Mouse (Mus musculus): ENCODE measurements around the gene Olfr464.
A peak's percentile ranks its signal among the peaks of the same experiment; 100 is the strongest.

Olfr464 gene

DNA sequence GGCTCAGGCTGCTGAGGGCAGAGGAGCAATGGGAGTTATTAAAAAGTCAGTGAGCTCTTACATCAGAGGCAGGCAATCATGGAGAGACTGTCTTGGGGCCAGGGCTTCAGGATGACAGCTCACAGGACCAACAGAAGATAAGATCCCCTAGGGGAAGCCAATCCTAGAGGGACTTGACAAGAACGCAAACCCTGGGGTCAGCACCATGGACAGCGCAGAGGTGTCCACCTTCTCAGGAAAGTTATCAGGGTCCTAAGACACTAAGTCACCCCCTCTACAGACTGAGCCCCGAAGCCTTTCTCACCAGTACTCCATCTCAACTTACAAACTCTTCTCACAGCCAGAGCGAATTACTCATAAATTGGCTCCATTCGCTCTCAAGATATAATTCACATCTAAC is at the start of gene Olfr464:
Gene Olfr464, minus strand, starts transcription at position 2 of the 400 bp plus-strand sequence.
- ATAC-seq (ENCODE audit: insufficient number of reproducible peaks, low FRiP score, low TSS enrichment), result no peak

DNA sequence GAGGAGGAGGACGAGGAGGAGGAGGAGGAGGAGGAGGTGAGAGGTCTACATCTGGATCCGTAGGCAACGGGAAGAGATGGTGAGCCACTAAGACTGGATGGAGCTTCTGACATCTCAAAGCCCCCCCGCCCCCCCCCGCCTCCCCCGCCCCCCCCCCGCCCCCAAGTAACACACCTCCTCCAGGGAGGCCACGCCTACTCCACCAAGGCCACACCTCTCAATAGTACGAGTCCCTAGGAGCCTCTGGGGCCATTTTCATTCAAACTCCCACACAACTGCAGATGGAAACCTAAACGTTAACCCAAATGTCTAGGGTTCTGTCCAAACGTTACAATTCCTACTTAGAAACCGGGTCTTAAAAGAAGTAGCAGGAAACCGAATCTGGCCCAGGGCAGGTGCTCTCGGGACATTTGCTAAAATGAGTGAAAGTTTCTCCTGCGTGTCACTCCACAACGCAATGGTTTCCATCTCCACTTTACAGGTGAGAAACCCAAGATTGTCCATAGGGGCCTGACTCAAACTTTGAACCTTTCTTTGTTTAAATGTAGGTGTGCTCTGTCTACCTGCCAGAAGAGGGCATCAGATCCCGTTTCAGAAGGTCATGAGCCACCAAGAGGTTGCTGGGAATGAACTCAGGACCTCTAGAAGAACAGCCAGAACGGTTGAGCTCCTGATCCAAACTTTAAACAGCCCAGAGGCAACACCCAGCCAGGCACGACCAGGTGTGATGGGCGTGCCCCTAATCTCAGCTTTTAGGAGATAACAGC is 47.8 kb upstream of the Olfr464 start:
- ATAC-seq (ENCODE audit: insufficient number of reproducible peaks, low FRiP score, low TSS enrichment), result no peak

DNA sequence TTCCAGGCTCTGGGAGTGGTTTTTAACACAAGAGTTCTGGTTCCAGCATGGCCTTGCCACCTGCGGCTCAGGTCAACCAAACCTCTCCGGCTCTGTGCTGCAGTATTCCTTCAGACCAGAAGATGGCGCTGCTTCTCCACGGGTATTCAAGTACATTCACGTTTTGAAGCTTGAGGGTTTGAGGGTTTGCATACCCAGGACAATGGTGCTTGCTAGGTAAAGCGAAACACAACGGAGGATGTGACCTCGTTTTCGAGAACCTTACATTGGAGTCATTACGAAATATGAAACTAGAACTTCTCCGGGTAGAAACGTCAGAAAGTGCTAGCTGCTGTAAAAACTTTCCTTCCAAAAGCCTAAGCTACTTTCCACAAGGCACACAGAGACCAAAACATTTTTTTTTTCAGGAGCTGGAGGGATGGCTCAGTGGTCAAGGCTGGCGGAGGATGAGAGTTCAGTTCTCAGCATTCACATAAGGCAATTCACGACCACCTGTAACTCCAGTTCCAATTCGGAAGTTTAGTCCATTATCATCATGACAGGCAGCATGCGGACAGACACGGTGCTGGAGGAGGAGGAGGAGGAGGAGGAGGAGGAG is 47.0 kb upstream of the Olfr464 start:
- ATAC-seq (ENCODE audit: insufficient number of reproducible peaks, low FRiP score, low TSS enrichment), result peak; percentile 20; the same call in 1 of the 2 replicates

DNA sequence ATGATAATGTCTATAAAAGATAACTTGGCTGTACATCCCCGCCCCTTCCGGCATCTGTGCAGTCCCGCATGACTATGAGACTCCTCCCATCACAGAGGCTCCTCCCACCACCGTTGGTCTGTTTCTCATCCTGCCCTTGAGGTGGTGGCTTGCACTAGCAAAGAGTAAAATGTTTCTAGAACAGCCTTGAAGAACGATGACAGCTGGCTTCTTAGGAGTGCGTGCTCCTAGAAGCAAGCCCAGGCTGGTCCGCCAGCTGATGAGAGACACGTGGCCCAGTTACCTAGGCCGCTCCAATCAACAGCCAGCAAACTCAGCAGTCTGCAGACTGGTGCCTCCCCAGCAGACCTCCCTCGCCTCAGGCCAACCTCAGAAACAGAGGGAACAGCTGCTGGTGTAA is 45.4 kb upstream of the Olfr464 start:
- 0 out of 2 replicates have a peak, but pooled peaks have one; percentile 31 for ATAC-seq (ENCODE audit: insufficient number of reproducible peaks, low FRiP score, low TSS enrichment)

DNA sequence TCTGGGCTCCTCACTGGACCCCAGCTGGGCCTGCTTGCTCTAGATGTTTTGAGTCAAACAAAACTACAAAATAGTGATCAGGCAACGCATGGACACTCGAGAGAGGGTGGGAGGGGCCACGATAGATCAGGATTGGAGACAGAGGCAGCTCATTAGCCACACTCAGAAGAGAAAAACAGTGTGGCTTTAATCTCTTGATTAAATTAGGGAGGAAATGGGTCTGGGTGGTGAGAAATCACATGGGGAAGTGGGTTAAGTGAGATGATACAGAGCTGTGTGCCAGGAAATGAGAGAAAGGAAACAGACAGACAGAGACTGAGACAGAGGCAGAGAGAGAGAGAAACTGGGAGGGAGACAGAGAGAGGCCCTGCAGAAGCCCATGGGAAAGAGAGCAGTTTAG is 44.5 kb upstream of the Olfr464 start:
- no peak for ATAC-seq (ENCODE audit: insufficient number of reproducible peaks, low FRiP score, low TSS enrichment)

DNA sequence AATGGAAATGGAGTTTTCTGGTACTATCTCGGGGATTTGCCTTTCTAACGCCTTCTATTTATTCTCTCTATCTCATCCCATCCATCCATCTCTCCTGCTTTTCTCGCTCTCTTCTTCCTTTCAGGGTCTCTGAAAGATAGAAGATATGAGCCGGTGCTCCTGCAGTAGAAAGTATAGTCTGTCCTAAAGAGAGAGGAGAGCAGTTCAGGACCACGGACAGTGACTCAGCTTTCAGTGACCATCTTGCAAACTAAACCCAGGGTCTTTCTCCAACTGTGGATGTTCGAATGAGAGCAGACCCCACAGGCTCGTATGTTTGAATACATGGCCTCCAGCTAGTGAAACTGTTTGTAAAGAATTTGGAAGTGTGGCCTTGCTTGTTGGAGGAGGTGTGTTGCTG is 36.3 kb upstream of the Olfr464 start:
- ATAC-seq (ENCODE audit: insufficient number of reproducible peaks, low FRiP score, low TSS enrichment), result no peak

DNA sequence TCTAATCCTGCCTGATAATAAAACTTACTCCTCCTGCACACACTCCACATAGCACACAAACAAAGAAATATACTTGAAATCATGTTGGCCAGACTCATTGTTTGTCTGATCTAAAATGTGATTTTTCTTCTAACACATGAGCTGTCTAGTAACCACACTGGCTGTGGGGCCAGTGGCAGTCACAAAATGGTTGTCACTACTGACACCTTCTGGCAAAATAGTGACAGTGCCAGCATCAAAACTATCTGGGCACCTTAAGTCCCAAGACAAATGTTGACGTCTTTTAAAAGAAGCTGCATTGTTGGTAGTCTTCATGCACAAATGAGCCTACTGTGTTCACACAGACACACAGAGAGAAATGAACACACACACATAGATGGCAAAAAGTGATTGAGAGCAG is 34.4 kb upstream of the Olfr464 start:
- no peak for ATAC-seq (ENCODE audit: insufficient number of reproducible peaks, low FRiP score, low TSS enrichment)

DNA sequence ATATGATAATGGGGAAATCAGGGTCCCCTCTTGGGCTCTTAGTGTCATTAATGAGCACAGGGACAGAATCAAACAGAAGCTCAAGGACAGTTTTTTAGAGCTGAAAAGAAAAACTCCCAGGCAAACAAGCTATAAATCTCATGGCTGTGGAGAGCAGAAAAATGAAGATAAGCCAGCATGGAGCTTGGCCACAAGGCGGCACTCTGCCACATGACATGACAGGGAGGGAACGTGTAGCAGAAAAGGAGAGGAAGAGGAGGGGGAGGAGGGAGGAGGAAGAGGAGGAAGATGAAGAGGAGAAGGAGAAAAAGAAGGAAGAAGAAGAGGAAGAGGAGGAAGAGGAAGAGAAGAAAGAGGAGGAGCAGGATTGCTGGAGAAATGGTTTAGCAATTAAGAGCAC is 29.2 kb upstream of the Olfr464 start:
- ATAC-seq (ENCODE audit: insufficient number of reproducible peaks, low FRiP score, low TSS enrichment), result no peak

DNA sequence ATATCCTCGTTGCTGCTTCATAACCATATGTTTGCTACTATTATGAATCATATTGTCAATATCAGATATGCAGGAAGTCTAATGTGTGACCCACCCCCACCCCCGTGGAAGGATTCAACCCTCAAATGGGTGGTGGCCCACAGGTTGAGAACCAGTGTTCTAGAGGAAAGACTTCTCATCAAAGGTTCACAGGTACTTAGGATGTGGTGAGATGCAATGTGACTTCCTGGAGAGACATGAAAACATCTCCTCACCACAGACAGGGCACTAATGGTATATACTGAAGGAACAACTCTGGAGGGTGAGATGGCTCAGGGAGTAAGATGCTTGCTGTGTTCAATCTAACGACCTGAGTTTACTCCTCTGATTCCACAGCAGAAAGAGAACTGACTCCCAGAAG is 14.7 kb upstream of the Olfr464 start:
- ATAC-seq (ENCODE audit: insufficient number of reproducible peaks, low FRiP score, low TSS enrichment), result no peak

DNA sequence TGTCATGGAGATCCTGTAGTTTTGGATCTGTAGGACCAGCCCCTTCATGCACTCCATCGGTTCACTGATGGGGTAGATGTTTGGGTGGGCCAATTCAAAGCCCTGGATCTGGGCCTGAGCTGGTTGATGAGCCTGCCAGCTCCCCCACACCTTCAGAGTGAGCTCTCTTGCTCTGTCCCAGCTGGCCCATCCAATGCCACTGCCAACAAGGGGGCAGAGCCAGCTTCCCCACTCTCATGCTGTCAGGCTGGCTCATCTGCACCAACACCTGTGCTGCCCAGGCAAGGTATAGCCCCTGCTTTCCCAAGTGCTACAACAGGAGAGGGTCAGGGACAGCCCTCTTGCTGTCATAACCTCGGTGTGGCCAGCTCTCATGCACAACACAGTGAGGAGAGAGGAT is 13.0 kb upstream of the Olfr464 start:
- no peak for ATAC-seq (ENCODE audit: insufficient number of reproducible peaks, low FRiP score, low TSS enrichment)

DNA sequence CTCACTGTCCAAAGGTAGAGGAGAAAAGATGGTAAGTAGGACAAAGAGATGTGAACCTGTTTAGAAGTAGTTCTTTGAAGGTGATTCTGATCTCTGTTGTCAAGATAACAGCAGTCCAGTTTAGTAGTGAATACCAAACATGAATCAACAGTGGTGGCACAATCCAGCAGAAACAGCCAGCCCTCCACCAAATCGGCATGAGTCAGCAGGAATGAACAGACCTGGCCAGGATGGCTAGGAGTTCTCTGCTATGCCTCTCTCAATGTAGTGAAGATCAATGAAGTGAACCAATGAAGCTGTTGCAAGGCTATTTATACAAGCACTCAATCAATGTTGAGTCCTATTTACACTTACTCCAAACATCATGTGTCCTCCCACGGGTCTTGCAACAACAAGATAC is 9.6 kb upstream of the Olfr464 start:
- ATAC-seq (ENCODE audit: insufficient number of reproducible peaks, low FRiP score, low TSS enrichment), result no peak

DNA sequence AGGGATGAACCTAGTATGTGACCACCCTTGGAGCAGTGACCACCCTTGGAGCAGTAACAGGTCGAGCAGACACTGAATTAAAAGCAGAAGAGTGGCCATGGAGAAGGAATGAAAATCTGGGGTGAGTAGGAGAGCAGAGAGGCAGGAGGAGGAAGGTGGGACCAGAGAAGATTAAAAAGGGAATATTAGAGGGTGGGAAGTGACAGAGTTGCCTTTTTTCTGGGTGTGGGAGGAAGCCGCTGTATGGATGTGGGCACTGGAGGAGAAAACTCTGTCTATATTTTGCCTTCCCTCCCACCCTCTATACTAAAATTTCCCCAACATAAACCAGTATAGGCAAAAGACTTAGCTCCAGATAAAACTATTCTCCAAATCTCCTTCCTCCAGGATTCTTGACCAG is 466 bp downstream of the Olfr464 start:
- ATAC-seq (ENCODE audit: insufficient number of reproducible peaks, low FRiP score, low TSS enrichment), result no peak

DNA sequence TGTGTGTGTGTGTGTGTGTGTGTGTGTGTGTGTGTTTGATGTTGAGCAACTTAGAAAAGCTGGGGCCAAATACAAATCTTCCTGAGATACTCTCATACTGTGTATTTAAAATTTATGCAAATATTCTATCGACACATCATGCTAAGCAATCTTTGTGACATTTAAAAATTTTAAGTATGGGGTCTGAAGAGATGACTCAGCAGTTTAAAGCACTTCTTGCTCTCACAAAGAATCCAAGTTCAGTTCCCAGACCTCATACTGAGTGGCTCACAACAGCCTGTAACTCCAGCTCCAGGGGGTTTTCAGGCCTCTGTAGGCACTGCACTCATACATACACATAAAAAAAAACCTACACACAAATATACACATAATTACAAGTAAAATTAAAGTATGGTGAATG is 4.8 kb downstream of the Olfr464 start:
- ATAC-seq (ENCODE audit: insufficient number of reproducible peaks, low FRiP score, low TSS enrichment), result no peak

DNA sequence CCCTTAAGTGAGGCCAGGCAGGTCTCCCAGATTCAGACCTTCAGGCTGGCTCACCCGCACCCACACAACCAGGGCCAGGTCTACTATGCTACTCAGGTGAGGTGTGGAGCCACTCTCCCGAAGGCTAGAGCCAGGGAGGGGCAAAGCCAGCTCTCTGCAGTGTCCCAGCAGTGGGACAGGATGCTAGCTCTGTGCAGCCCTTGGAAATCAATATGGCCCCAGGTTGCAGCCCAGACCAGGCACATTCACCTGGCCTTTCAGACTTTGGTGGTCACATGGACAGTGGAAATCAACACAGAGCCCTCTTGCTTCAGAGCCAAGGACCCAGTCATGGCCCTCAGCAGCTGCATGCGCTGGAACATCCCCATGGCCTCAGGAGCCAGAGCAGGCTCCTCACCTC is 16.4 kb downstream of the Olfr464 start:
- no peak for ATAC-seq (ENCODE audit: insufficient number of reproducible peaks, low FRiP score, low TSS enrichment)

DNA sequence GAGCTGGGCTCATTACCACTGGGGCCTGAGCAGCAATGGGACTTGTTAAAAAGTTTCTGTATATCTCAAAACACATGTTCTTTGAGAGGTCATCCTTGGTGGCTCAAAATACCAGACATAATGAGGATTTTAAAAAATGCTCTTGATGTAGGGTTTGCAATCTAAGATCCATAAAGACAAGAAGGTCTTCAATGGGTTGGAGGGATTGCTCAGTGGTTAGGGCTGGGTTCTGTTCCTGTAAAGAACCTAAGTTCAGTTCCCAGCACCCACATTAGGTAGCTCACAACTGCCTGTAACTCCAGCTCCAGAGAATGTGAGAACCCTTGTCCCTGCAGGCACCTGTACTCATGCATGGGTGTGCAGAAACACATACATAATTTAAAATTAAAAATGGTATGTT is 23.5 kb downstream of the Olfr464 start, which contains the start of gene Olfr463:
Gene Olfr463, minus strand, starts transcription at position 101 of the 400 bp plus-strand sequence.
- ATAC-seq (ENCODE audit: insufficient number of reproducible peaks, low FRiP score, low TSS enrichment), result no peak

DNA sequence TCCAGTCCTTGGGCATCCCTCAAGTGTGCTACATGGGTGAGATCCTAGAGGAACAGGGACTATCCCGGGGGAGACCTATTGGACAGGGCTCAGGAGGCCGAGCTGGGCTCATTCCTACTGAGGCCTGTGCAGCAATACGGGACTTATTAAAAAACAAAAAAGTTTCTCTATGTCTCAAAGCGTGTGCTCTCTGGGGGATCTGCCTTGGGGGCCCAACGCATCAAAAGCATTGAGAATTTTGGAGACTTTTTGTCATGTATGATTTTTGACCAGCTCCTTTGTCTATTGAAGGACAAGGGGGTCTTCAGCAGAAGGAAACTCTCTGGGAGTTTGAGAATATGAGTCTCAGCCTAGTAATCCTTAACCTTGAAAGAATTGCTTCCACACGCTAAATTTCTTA is 28.6 kb downstream of the Olfr464 start, which contains the start of gene Olfr462:
Gene Olfr462, minus strand, starts transcription at position 101 of the 400 bp plus-strand sequence.
- no peak for ATAC-seq (ENCODE audit: insufficient number of reproducible peaks, low FRiP score, low TSS enrichment)

DNA sequence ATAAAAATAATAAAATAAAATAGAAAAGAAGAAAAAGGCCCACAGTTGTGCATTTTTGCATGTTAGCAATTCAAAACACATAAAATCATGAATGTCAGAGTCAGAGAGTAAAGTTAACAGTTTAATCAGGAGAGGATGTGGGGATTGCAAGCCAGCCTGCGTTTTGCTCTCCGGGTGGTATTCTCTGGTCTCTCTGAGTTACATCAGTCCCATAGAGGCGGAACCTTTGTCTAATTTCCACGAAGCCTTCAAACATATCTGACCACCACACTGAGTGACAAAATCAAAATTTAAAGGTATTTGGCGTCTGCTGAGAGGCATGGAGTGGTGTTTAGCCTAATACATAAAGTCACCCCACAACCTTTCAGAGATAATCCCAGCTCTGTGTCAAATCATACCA is 35.9 kb downstream of the Olfr464 start:
- no peak for ATAC-seq (ENCODE audit: insufficient number of reproducible peaks, low FRiP score, low TSS enrichment)

DNA sequence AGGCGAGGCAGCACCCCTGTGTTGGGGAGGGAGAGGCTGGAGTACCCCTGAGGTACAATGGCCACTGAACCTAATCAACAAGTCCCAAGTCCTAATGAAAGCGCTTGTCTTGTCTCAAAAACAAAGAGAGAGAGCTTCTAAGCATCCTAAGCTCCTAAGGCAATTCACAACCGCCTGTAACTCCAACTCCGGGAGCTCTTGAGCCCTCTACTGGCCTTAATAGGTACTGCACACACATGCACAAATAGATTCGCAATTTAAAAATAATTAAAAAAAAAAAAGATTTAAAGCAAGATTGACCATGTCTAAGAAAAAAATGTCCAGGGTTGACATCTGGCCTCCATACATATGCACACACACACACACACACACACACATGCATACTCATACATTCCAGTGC is 37.3 kb downstream of the Olfr464 start:
- ATAC-seq (ENCODE audit: insufficient number of reproducible peaks, low FRiP score, low TSS enrichment), result no peak

DNA sequence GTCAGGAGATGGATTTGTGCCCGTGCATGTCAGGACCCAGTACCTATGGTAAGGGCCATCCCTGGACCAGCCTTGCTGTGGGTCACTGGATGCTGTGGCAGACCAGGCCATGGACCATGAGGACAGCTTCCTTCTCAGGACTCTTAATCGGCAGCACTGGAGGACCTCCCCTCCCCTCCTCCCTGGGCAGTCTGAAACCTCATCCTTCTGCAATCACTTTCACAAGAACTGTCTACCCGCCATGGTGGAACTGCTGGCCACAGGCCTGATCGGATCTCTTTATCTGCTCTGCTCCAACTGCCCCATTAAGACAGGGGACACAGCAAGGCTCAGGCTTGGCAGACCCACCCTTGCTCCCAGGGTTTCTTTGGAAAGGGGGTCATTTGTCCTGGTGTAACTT is 39.1 kb downstream of the Olfr464 start:
- no peak for ATAC-seq (ENCODE audit: insufficient number of reproducible peaks, low FRiP score, low TSS enrichment)

DNA sequence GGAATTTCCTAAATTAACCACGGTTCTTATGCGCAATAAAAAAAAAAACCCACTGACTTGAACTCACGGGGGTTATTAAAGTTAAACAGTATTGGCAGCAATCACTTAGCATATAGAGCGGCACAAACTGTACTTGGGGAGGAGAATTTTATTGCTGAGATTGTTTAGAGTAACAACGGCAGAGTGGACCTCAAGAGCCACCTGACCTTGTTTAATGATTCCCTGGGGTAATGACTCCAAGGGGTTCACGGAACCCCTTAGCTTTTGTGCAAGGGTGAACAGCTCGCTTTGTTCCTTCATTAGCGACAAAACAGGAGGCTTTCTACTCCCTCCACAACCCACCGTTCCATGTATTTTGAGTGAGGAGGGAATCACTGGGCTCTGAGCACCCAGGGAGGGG is 40.9 kb downstream of the Olfr464 start:
- ATAC-seq (ENCODE audit: insufficient number of reproducible peaks, low FRiP score, low TSS enrichment), result no peak

DNA sequence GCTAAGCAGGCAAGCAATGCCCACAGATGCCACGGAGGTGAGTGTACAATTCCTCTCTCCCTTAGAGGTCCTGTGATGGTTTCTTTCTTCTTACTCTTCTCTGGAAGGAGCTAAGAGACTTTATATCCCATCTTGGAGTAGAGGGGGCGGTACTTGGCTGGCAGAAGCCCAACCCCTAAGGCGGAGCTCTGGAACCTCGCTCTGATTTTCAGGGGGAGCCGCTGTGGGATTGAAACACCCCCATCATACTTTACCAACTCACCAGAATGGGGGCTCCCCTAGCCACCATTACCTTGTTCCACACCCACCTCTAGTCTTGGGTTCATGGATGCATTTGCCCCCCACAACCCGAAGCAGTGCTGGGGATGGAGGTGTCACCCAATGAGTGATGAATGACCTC is 45.3 kb downstream of the Olfr464 start, which contains the start of gene Epx:
Gene Epx, minus strand, starts transcription at position 101 of the 400 bp plus-strand sequence.
- ATAC-seq (ENCODE audit: insufficient number of reproducible peaks, low FRiP score, low TSS enrichment), result no peak

DNA sequence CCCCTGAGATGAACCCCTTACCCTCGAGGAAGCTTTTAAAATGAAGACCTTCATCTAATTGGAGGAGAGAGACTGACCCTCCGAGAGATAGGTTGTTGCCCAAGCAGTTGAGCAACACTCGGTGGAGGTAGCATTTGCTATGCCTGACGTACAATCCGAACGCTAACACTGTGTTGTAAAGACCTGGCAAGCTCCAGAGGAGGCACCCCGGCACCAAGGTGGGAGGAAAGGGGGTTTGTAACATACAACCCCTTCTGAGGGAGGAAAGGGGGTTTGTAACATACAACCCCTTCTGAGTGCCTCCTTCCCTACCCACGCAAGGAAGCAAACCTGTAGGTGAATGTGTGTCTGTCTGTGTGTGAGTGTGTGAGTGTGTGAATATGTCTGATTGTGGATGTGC is 49.0 kb downstream of the Olfr464 start:
- ATAC-seq (ENCODE audit: insufficient number of reproducible peaks, low FRiP score, low TSS enrichment), result no peak

Measured in cerebellum, adult (tissue).